Mouse (Mus musculus) thymus, adult 2 months (tissue): ENCODE measurements at regions not wholly inside any gene's neighbourhood (a gene's known extent, or its start where the extent isn't known, plus 50 kb on each side); places are given as distances from the start of the nearest gene placed in this dataset.

Experiments used
- CTCF ChIP-seq: fragments of 200-500 bp; IDR thresholded peaks from 2 replicates; pipeline ENCODE4 v1.5.1; 2012; ENCODE audit warnings: mild to moderate bottlenecking, control low read depth, low read length, moderate library complexity, borderline replicate concordance; ENCODE audit not compliant: control insufficient read depth, poor library complexity, insufficient read depth; ENCODE audit errors: extremely low read depth
- POLR2A ChIP-seq: fragments of 200-500 bp; IDR thresholded peaks from 2 replicates; pipeline ENCODE4 v1.6.1; 2012; ENCODE audit warnings: mild to moderate bottlenecking, low read length, control low read depth, moderate library complexity; ENCODE audit not compliant: control insufficient read depth, poor library complexity, insufficient read depth; ENCODE audit errors: extremely low read depth

- TF ChIP-seq POLR2A (no peak), CTCF (no peak)
These were observed 263.7 kb downstream of the Pax3 start for GRCm38 (mm10) chr1:77933095-77933766.
